ENCODE assay signal across 9 mouse cellular contexts in the genomic region with DNA sequence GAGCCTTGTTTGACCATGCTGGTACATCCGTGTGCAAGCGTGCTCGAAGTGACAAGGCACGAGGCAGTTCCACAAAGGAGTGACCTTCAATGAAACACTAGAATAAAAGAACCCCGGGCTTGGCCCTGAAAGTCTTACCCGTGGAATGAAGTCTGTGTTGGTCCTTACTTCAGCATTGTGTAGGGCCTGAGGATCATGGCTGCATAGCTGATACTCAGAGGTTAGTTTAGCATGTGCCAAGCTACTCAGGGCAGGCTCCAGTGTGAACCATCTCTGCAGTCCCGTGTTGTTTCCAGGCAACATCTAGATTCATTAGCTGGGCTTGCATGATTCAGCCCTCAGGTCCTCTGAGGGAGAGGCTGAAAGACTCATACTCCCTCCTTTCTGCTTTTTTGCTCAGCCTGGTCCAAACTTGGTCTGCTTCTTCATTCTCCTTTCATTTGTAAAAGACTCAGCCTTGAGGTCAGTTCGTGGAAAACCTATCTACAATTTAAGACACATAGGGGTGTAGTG. TPM values are rescaled to one million over a fixed set of nuclear protein-coding genes. Genes with fewer than 3 reads are reported as not detected.
DNase-seq lines count a peak whose midpoint lies in the region; ATAC-seq and TF ChIP-seq lines count a peak whose summit lies in the region.
"Had no signal": no experiment of that assay in that cellular context is flagged by ENCODE, and none has a peak within 500 bp of the region (broad histone marks: within the 10 kb centered on the region; RNA-seq: fewer than 3 reads in every experiment).

A gene (minus strand): TSS at position 306 of the 513 bp plus-strand sequence.

- 69% methylated on average over 8 of the region's 8 CpGs for WGBS in cerebellum, adult 2 months
- WGBS in lung, embryonic 16.5 days: 77% methylated on average over 8 of the region's 8 CpGs
- 76% methylated on average over 8 of the region's 8 CpGs for WGBS in intestine, postnatal 0 days
- WGBS in stomach, embryonic 15.5 days: 77% methylated on average over 8 of the region's 8 CpGs

- TF ChIP-seq CTCF in cerebellum, adult 2 months (IDR thresholded peaks at IDR 0.05; ENCODE audit: borderline replicate concordance, insufficient read depth, low read depth, low read length): no peak
- TF ChIP-seq CTCF in intestine, postnatal 0 days (IDR thresholded peaks at IDR 0.05; ENCODE audit: low read depth): no peak

- no peak within 1 kb of the TSS for H3K4me3 ChIP-seq in cerebellum, adult 2 months (replicated peaks; ENCODE audit: insufficient read depth, low read depth, low read length)
- no peak within 1 kb of the TSS for H3K4me3 ChIP-seq in lung, embryonic 16.5 days (ENCODE audit: low read length)
- no peak within 1 kb of the TSS for H3K4me3 ChIP-seq in intestine, postnatal 0 days (ENCODE audit: low read depth, low read length)
- no peak within 1 kb of the TSS for H3K4me3 ChIP-seq in stomach, embryonic 15.5 days (replicated peaks)
- H3K4me3 ChIP-seq: megakaryocyte, embryonic 14.5 days had no signal

- no peak for TF ChIP-seq POLR2A in cerebellum, adult 2 months (IDR thresholded peaks at IDR 0.05; ENCODE audit: borderline replicate concordance, insufficient read depth, low read length)

- H3K4me1 ChIP-seq in cerebellum, adult 2 months (ENCODE audit: control insufficient read depth, insufficient read depth, low read length): no peaks in the 10 kb centered on the region
- H3K4me1 ChIP-seq in lung, embryonic 16.5 days (replicated peaks; ENCODE audit: control insufficient read depth, insufficient read depth, low read length): peaks cover 2% of the 10 kb centered on the region; the same call in 1 of the 2 replicates
- peaks cover 10% of the 10 kb centered on the region; the same call in 1 of the 2 replicates for H3K4me1 ChIP-seq in intestine, postnatal 0 days (replicated peaks; ENCODE audit: control insufficient read depth, insufficient read depth, low read length)
- H3K4me1 ChIP-seq in stomach, embryonic 15.5 days: peaks cover 15% of the 10 kb centered on the region; the same call in 1 of the 2 replicates

- H3K27me3 ChIP-seq in cerebellum, adult 2 months (ENCODE audit: control insufficient read depth, insufficient read depth, low read length): no peaks in the 10 kb centered on the region
- H3K27me3 ChIP-seq in lung, embryonic 16.5 days (ENCODE audit: control insufficient read depth, insufficient read depth, low read depth, low read length): no peaks in the 10 kb centered on the region; the same call in 1 of the 2 replicates
- H3K27me3 ChIP-seq in intestine, postnatal 0 days (replicated peaks; ENCODE audit: control insufficient read depth, insufficient read depth, low read length): no peaks in the 10 kb centered on the region
- H3K27me3 ChIP-seq in stomach, embryonic 15.5 days (replicated peaks): no peaks in the 10 kb centered on the region

- no peak for DNase-seq in cerebellum, adult 2 months
- no peak for DNase-seq in cerebellum, adult 11-12 months
- no peak for DNase-seq in lung, postnatal 25 days (ENCODE audit: low spot score)
- DNase-seq in testis, postnatal 14 days (ENCODE audit: low spot score): no peak
- DNase-seq in kidney, adult 9 months: no peak

- no peak within 1 kb of the TSS for H3K9ac ChIP-seq in lung, embryonic 16.5 days (ENCODE audit: low read length)
- H3K9ac ChIP-seq in intestine, postnatal 0 days (ENCODE audit: low read depth, low read length): no peak within 1 kb of the TSS
- H3K9ac ChIP-seq in stomach, embryonic 15.5 days: no peak within 1 kb of the TSS

- no peak for ATAC-seq in lung, embryonic 16.5 days (ENCODE audit: low read depth)
- no peak for ATAC-seq in intestine, postnatal 0 days
- no peak for ATAC-seq in stomach, embryonic 15.5 days (ENCODE audit: insufficient read depth, low FRiP score, low read depth)

- no peaks in the 10 kb centered on the region for H3K36me3 ChIP-seq in lung, embryonic 16.5 days (ENCODE audit: control insufficient read depth, insufficient read depth, low read length)
- no peaks in the 10 kb centered on the region for H3K36me3 ChIP-seq in intestine, postnatal 0 days (ENCODE audit: control insufficient read depth, insufficient read depth)
- no peaks in the 10 kb centered on the region for H3K36me3 ChIP-seq in stomach, embryonic 15.5 days

- no peaks in the 10 kb centered on the region for H3K9me3 ChIP-seq in lung, embryonic 16.5 days (ENCODE audit: control insufficient read depth, low read length)
- no peaks in the 10 kb centered on the region for H3K9me3 ChIP-seq in intestine, postnatal 0 days (ENCODE audit: control insufficient read depth)
- H3K9me3 ChIP-seq in stomach, embryonic 15.5 days: no peaks in the 10 kb centered on the region

- H3K4me2 ChIP-seq in lung, embryonic 16.5 days (ENCODE audit: low read depth, low read length): no peak within 1 kb of the TSS
- H3K4me2 ChIP-seq in intestine, postnatal 0 days (replicated peaks; ENCODE audit: low read depth): no peak within 1 kb of the TSS
- H3K4me2 ChIP-seq in stomach, embryonic 15.5 days: no peak within 1 kb of the TSS

- no peak within 1 kb of the TSS for H3K27ac ChIP-seq in cerebellum, adult 2 months (ENCODE audit: insufficient read depth, low read length)
- no peak within 1 kb of the TSS for H3K27ac ChIP-seq in lung, embryonic 16.5 days (ENCODE audit: low read length)
- H3K27ac ChIP-seq in intestine, postnatal 0 days (ENCODE audit: low read depth, low read length): no peak within 1 kb of the TSS
- H3K27ac ChIP-seq in stomach, embryonic 15.5 days: no peak within 1 kb of the TSS

RNA-seq across cellular contexts. Expression of the gene that starts here (rescaled TPM):
- 20.2 and 20.5 TPM in 2 replicates for polyA plus RNA-seq in cerebellum, adult 2 months (2012; rRNA removed)
- 43.5 and 53.4 TPM in 2 replicates for polyA plus RNA-seq in lung, embryonic 16.5 days (2015; fragmentation: Nextera tagmentation; extraction: Ambion mirVana)
- 225 and 241 TPM in 2 replicates for polyA plus RNA-seq in intestine, postnatal 0 days (2015; fragmentation: Nextera tagmentation; extraction: Ambion mirVana)
- polyA plus RNA-seq in stomach, embryonic 15.5 days (2015; fragmentation: Nextera tagmentation; extraction: Ambion mirVana): 86.6 and 96.5 TPM in 2 replicates
